Mouse (Mus musculus) 416B (cell line): ENCODE measurements around the gene Gfy.
A peak's percentile ranks its signal among the peaks of the same experiment; 100 is the strongest.

Source experiments
- DNase-seq: peaks from one replicate; pipeline ENCODE4 v3.0.0; 2011; ENCODE audit warnings: low read depth

The Gfy gene

GRCm38 (mm10) chr7:45149545-45149944, 29.8 kb downstream of the Gfy start:
- no peak for DNase-seq

GRCm38 (mm10) chr7:45148534-45149098, 30.8 kb downstream of the Gfy start:
- no peak for DNase-seq

- DNase-seq: no peak
Observed at GRCm38 (mm10) chr7:45147899-45148298, 31.5 kb downstream of the Gfy start.

- DNase-seq: no peak
Observed at GRCm38 (mm10) chr7:45147267-45147666, 32.1 kb downstream of the Gfy start.

GRCm38 (mm10) chr7:45145460-45145859, 33.9 kb downstream of the Gfy start:
- no peak for DNase-seq

GRCm38 (mm10) chr7:45144368-45145174, 34.8 kb downstream of the Gfy start:
- DNase-seq: no peak

- no peak for DNase-seq
Observed at GRCm38 (mm10) chr7:45141914-45142313, 37.5 kb downstream of the Gfy start.

- no peak for DNase-seq
Observed at GRCm38 (mm10) chr7:45141319-45141718, 38.0 kb downstream of the Gfy start.

- no peak for DNase-seq
Observed at GRCm38 (mm10) chr7:45139904-45140723, 39.3 kb downstream of the Gfy start.

GRCm38 (mm10) chr7:45138403-45138802, 41.0 kb downstream of the Gfy start:
- DNase-seq: peak; percentile 43

GRCm38 (mm10) chr7:45137171-45138006, 42.0 kb downstream of the Gfy start:
- DNase-seq: peak; percentile 99

GRCm38 (mm10) chr7:45135993-45136567, 43.3 kb downstream of the Gfy start, which contains the start of the genes Gm45713 and Flt3l:
Gene Gm45713 (minus strand): TSS chr7:45136231.
Gene Flt3l (minus strand): TSS chr7:45136432.
- peak; percentile 92 for DNase-seq

- peak; percentile 41 for DNase-seq
Observed at GRCm38 (mm10) chr7:45135370-45135769, 44.0 kb downstream of the Gfy start.

- peak; percentile 88 for DNase-seq
Observed at GRCm38 (mm10) chr7:45134544-45135026, 44.8 kb downstream of the Gfy start.

GRCm38 (mm10) chr7:45133446-45134159, 45.8 kb downstream of the Gfy start:
- DNase-seq: peak; percentile 27

GRCm38 (mm10) chr7:45131850-45132249, 47.5 kb downstream of the Gfy start:
- DNase-seq: no peak

- no peak for DNase-seq
Observed at GRCm38 (mm10) chr7:45129776-45130512, 49.4 kb downstream of the Gfy start.

- DNase-seq: peak; percentile 87
Observed at GRCm38 (mm10) chr7:45129318-45129717, 50.1 kb downstream of the Gfy start.

GRCm38 (mm10) chr7:45128624-45129246, 50.6 kb downstream of the Gfy start, which contains the start of gene Rpl13a:
Gene Rpl13a (minus strand): TSS chr7:45128761.
- peak; percentile 100 for DNase-seq
